Comparison of ENCODE assay signal across 22 mouse cellular contexts in genomic region chr6:121232652-121233051, GRCm38 (mm10). TPM values are rescaled to one million over a fixed set of nuclear protein-coding genes. Genes with fewer than 3 reads are reported as not detected.
DNase-seq lines count a peak whose midpoint lies in the region; ATAC-seq and TF ChIP-seq lines count a peak whose summit lies in the region.
"Had no signal": no experiment of that assay in that cellular context is flagged by ENCODE, and none has a peak within 500 bp of the region (broad histone marks: within the 10 kb centered on the region; RNA-seq: fewer than 3 reads in every experiment).

No protein-coding gene starts in this region.

- no peak overlapping the region for H3K9ac ChIP-seq in intestine, embryonic 15.5 days
- H3K9ac ChIP-seq in intestine, postnatal 0 days (ENCODE audit: low read depth, low read length), result no peak overlapping the region
- H3K9ac ChIP-seq in kidney, embryonic 16.5 days (replicated peaks; ENCODE audit: low read length), result no peak overlapping the region
- no peak overlapping the region for H3K9ac ChIP-seq in kidney, embryonic 15.5 days
- no peak overlapping the region for H3K9ac ChIP-seq in intestine, embryonic 16.5 days (ENCODE audit: low read depth, low read length)

- DNase-seq in heart, adult 11 months, result peak; percentile 57
- DNase-seq in heart, adult 8-10 months (ENCODE audit: low spot score), result no peak
- DNase-seq in right cerebral cortex, adult 2 months (ENCODE audit: low spot score in 2 of 2), result no peak
- DNase-seq: adrenal gland, adult 2 months; adrenal gland, adult 8-10 months; adrenal gland, postnatal 10 days; adrenal gland, postnatal 14 days; adrenal gland, postnatal 25 days; adrenal gland, postnatal 36 days; B cell, adult 2 months; cerebellum, adult 11 months; cerebellum, adult 11-12 months had no signal

- H3K4me2 ChIP-seq in intestine, embryonic 15.5 days (replicated peaks), result no peak overlapping the region
- H3K4me2 ChIP-seq in intestine, postnatal 0 days (replicated peaks; ENCODE audit: low read depth), result no peak overlapping the region
- H3K4me2 ChIP-seq in kidney, embryonic 16.5 days (replicated peaks; ENCODE audit: low read depth, low read length), result no peak overlapping the region
- no peak overlapping the region for H3K4me2 ChIP-seq in kidney, embryonic 15.5 days
- H3K4me2 ChIP-seq in intestine, embryonic 16.5 days (ENCODE audit: low read depth, low read length), result no peak overlapping the region

- H3K4me3 ChIP-seq in intestine, embryonic 15.5 days (replicated peaks), result no peak overlapping the region
- no peak overlapping the region for H3K4me3 ChIP-seq in intestine, postnatal 0 days (ENCODE audit: low read depth, low read length)
- H3K4me3 ChIP-seq in kidney, embryonic 16.5 days (ENCODE audit: low read length), result no peak overlapping the region
- no peak overlapping the region for H3K4me3 ChIP-seq in kidney, embryonic 15.5 days (replicated peaks)
- H3K4me3 ChIP-seq in intestine, embryonic 16.5 days (ENCODE audit: low read length), result no peak overlapping the region

- 48% methylated on average over 1 of the region's 1 CpGs for WGBS in intestine, embryonic 15.5 days
- 32% methylated on average over 1 of the region's 1 CpGs for WGBS in intestine, postnatal 0 days
- WGBS in kidney, embryonic 16.5 days, result 54% methylated on average over 1 of the region's 1 CpGs
- 64% methylated on average over 1 of the region's 1 CpGs for WGBS in kidney, embryonic 15.5 days
- 53% methylated on average over 1 of the region's 1 CpGs for WGBS in intestine, embryonic 16.5 days

- no peak for TF ChIP-seq CTCF in intestine, postnatal 0 days (IDR thresholded peaks at IDR 0.05; ENCODE audit: low read depth)

- no peak overlapping the region for H3K27ac ChIP-seq in intestine, embryonic 15.5 days
- no peak overlapping the region for H3K27ac ChIP-seq in intestine, postnatal 0 days (ENCODE audit: low read depth, low read length)
- H3K27ac ChIP-seq in kidney, embryonic 16.5 days (ENCODE audit: low read length), result no peak overlapping the region
- H3K27ac ChIP-seq in kidney, embryonic 15.5 days, result no peak overlapping the region
- H3K27ac ChIP-seq in intestine, embryonic 16.5 days (ENCODE audit: low read length), result no peak overlapping the region

- no peaks in the 10 kb centered on the region for H3K4me1 ChIP-seq in intestine, embryonic 15.5 days (replicated peaks)
- H3K4me1 ChIP-seq in intestine, postnatal 0 days (replicated peaks; ENCODE audit: control insufficient read depth, insufficient read depth, low read length), result no peaks in the 10 kb centered on the region
- H3K4me1 ChIP-seq in kidney, embryonic 16.5 days (ENCODE audit: insufficient read depth, low read length), result no peaks in the 10 kb centered on the region
- H3K4me1 ChIP-seq in kidney, embryonic 15.5 days, result no peaks in the 10 kb centered on the region
- no peaks in the 10 kb centered on the region for H3K4me1 ChIP-seq in intestine, embryonic 16.5 days (ENCODE audit: control insufficient read depth, insufficient read depth, low read length)

- no peaks in the 10 kb centered on the region for H3K27me3 ChIP-seq in intestine, embryonic 15.5 days (replicated peaks)
- H3K27me3 ChIP-seq in intestine, postnatal 0 days (replicated peaks; ENCODE audit: control insufficient read depth, insufficient read depth, low read length), result no peaks in the 10 kb centered on the region
- H3K27me3 ChIP-seq in kidney, embryonic 16.5 days (ENCODE audit: insufficient read depth, low read length), result no peaks in the 10 kb centered on the region
- H3K27me3 ChIP-seq in kidney, embryonic 15.5 days, result peaks cover under 1% of the 10 kb centered on the region; the same call in 1 of the 2 replicates
- H3K27me3 ChIP-seq in intestine, embryonic 16.5 days (replicated peaks; ENCODE audit: control insufficient read depth, insufficient read depth, low read length), result no peaks in the 10 kb centered on the region

- peak; percentile 56; the same call in 1 of the 2 replicates for ATAC-seq in intestine, embryonic 15.5 days
- ATAC-seq in intestine, postnatal 0 days, result no peak
- peak; percentile 35; the same call in 1 of the 2 replicates for ATAC-seq in kidney, embryonic 16.5 days (ENCODE audit: low FRiP score, low TSS enrichment)
- no peak for ATAC-seq in kidney, embryonic 15.5 days (replicated peaks; ENCODE audit: low FRiP score)
- ATAC-seq in intestine, embryonic 16.5 days, result peak; percentile 59
- ATAC-seq: activated CD4-positive, CD25-positive, alpha-beta regulatory T cell, adult 4 months; CD4-positive, CD25-positive, alpha-beta regulatory T cell, adult 4 months; Patski had no signal

- H3K9me3 ChIP-seq in intestine, embryonic 15.5 days, result no peaks in the 10 kb centered on the region
- no peaks in the 10 kb centered on the region for H3K9me3 ChIP-seq in intestine, postnatal 0 days (ENCODE audit: control insufficient read depth)
- no peaks in the 10 kb centered on the region for H3K9me3 ChIP-seq in kidney, embryonic 16.5 days (ENCODE audit: low read length)
- no peaks in the 10 kb centered on the region for H3K9me3 ChIP-seq in kidney, embryonic 15.5 days (replicated peaks)
- no peaks in the 10 kb centered on the region for H3K9me3 ChIP-seq in intestine, embryonic 16.5 days (ENCODE audit: control insufficient read depth, low read length)
- H3K9me3 ChIP-seq: G1E had no signal

- no peaks in the 10 kb centered on the region for H3K36me3 ChIP-seq in intestine, embryonic 15.5 days
- H3K36me3 ChIP-seq in intestine, postnatal 0 days (ENCODE audit: control insufficient read depth, insufficient read depth), result no peaks in the 10 kb centered on the region
- no peaks in the 10 kb centered on the region for H3K36me3 ChIP-seq in kidney, embryonic 16.5 days (ENCODE audit: insufficient read depth, low read length)
- H3K36me3 ChIP-seq in kidney, embryonic 15.5 days, result no peaks in the 10 kb centered on the region
- no peaks in the 10 kb centered on the region for H3K36me3 ChIP-seq in intestine, embryonic 16.5 days (ENCODE audit: control insufficient read depth, insufficient read depth, low read length)
- H3K36me3 ChIP-seq: G1E had no signal

RNA-seq across cellular contexts. Expression of gene Usp18, which starts 13.1 kb away (rescaled TPM):
- total RNA-seq in heart, adult 8-10 months (2022), result 1 to 10 TPM in 1 of 4 experiments, under 1 TPM in 3; 0.69 to 1.1 (median 0.93) TPM
- 2.8 and 3.5 TPM in 2 replicates for polyA plus RNA-seq in intestine, embryonic 15.5 days (2015; fragmentation: Nextera tagmentation; extraction: Ambion mirVana)
- 15.1 and 21.6 TPM in 2 replicates for polyA plus RNA-seq in intestine, postnatal 0 days (2015; fragmentation: Nextera tagmentation; extraction: Ambion mirVana)
- polyA plus RNA-seq in kidney, embryonic 16.5 days (2015; fragmentation: Nextera tagmentation; extraction: Ambion mirVana), result 2.8 and 3.0 TPM in 2 replicates
- polyA plus RNA-seq in kidney, embryonic 15.5 days (2015; fragmentation: Nextera tagmentation; extraction: Ambion mirVana), result 2.1 and 3.2 TPM in 2 replicates
- polyA plus RNA-seq in intestine, embryonic 16.5 days (2015; fragmentation: Nextera tagmentation; extraction: Ambion mirVana), result 2.6 and 2.8 TPM in 2 replicates

RNA-seq across cellular contexts. Expression of gene Tuba8, which starts 22.2 kb away (rescaled TPM):
- 100 to 1,000 TPM; 175 to 206 (median 179) TPM for total RNA-seq in heart, adult 8-10 months (2022)
- 0.49 and 0.56 TPM in 2 replicates for polyA plus RNA-seq in intestine, embryonic 15.5 days (2015; fragmentation: Nextera tagmentation; extraction: Ambion mirVana)
- 0.14 and 0.31 TPM in 2 replicates for polyA plus RNA-seq in intestine, postnatal 0 days (2015; fragmentation: Nextera tagmentation; extraction: Ambion mirVana)
- 0.27 and 0.75 TPM in 2 replicates for polyA plus RNA-seq in kidney, embryonic 16.5 days (2015; fragmentation: Nextera tagmentation; extraction: Ambion mirVana)
- polyA plus RNA-seq in kidney, embryonic 15.5 days (2015; fragmentation: Nextera tagmentation; extraction: Ambion mirVana), result 0.22 and 0.43 TPM in 2 replicates
- polyA plus RNA-seq in intestine, embryonic 16.5 days (2015; fragmentation: Nextera tagmentation; extraction: Ambion mirVana), result 0.44 and 0.68 TPM in 2 replicates
- total RNA-seq: CH12.LX had no signal

RNA-seq across cellular contexts. Expression of gene Pex26, which starts 49.2 kb away (rescaled TPM):
- total RNA-seq in heart, adult 8-10 months (2022), result 1 to 10 TPM; 5.9 to 6.6 (median 6.3) TPM
- 13.6 and 13.7 TPM in 2 replicates for polyA plus RNA-seq in intestine, embryonic 15.5 days (2015; fragmentation: Nextera tagmentation; extraction: Ambion mirVana)
- polyA plus RNA-seq in intestine, postnatal 0 days (2015; fragmentation: Nextera tagmentation; extraction: Ambion mirVana), result 6.3 and 7.2 TPM in 2 replicates
- 12.8 and 13.6 TPM in 2 replicates for polyA plus RNA-seq in kidney, embryonic 16.5 days (2015; fragmentation: Nextera tagmentation; extraction: Ambion mirVana)
- 10.5 TPM in 2 replicates for polyA plus RNA-seq in kidney, embryonic 15.5 days (2015; fragmentation: Nextera tagmentation; extraction: Ambion mirVana)
- 13.4 and 14.8 TPM in 2 replicates for polyA plus RNA-seq in intestine, embryonic 16.5 days (2015; fragmentation: Nextera tagmentation; extraction: Ambion mirVana)

Comparison
In these comparisons a context has a peak if more than half of its experiments do, and no peak if none do; other contexts are left out.
1. ATAC-seq: peak in intestine, embryonic 15.5 days (single experiment), kidney, embryonic 16.5 days (single experiment) and intestine, embryonic 16.5 days (single experiment); none in intestine, postnatal 0 days (single experiment) and kidney, embryonic 15.5 days (single experiment).